Mouse (Mus musculus): ENCODE measurements around the gene Gm13088.
"Not testable (repeated sequence)": the region's sequence is repeated elsewhere in the genome, so short reads cannot be mapped to it uniquely, and the experiment has no call there.

The Gm13088 gene

GRCm38 (mm10) chr4:143657146-143657545 lies at the start of gene Gm13088:
TSS of gene Gm13088 (minus strand) at chr4:143657246.
- DNase-seq (ENCODE audit: extremely low read depth, insufficient read length, low spot score) = not testable (repeated sequence)

GRCm38 (mm10) chr4:143702611-143703010 lies 45.6 kb upstream of the Gm13088 start, which contains the start of gene Gm13089:
TSS of gene Gm13089 (minus strand) at chr4:143702711.
- DNase-seq (ENCODE audit: extremely low read depth, insufficient read length, low spot score) = no peak

GRCm38 (mm10) chr4:143618101-143618500 lies 38.9 kb downstream of the Gm13088 start:
- not testable (repeated sequence) for DNase-seq (ENCODE audit: extremely low read depth, insufficient read length, low spot score)

GRCm38 (mm10) chr4:143614703-143615102 lies 42.3 kb downstream of the Gm13088 start, which contains the start of gene Gm13083:
TSS of gene Gm13083 (plus strand) at chr4:143615003.
- not testable (repeated sequence) for DNase-seq (ENCODE audit: extremely low read depth, insufficient read length, low spot score)

- DNase-seq (ENCODE audit: extremely low read depth, insufficient read length, low spot score) = not testable (repeated sequence)
Measured at GRCm38 (mm10) chr4:143611927-143612326, 45.1 kb downstream of the Gm13088 start.

Data from 3134 (cell line).